Mouse (Mus musculus): ENCODE results near the gene Rps6ka6.

Rps6ka6 gene

GRCm38 (mm10) chrX:111537859-111538258 lies at the start of gene Rps6ka6:
Gene Rps6ka6 (minus strand): TSS chrX:111537959.
- no peak for DNase-seq

GRCm38 (mm10) chrX:111577044-111577443 lies 39.3 kb upstream of the Rps6ka6 start:
- no peak for DNase-seq

- DNase-seq, result no peak
These were observed 19.6 kb downstream of the Rps6ka6 start for GRCm38 (mm10) chrX:111518206-111518605.

GRCm38 (mm10) chrX:111463565-111464093 lies 74.1 kb downstream of the Rps6ka6 start:
- no peak for DNase-seq

- DNase-seq, result peak; percentile 64
These were observed 74.8 kb downstream of the Rps6ka6 start for GRCm38 (mm10) chrX:111462833-111463564.

- DNase-seq, result no peak
These were observed 75.3 kb downstream of the Rps6ka6 start for GRCm38 (mm10) chrX:111462495-111462832.

- DNase-seq, result no peak
These were observed 75.7 kb downstream of the Rps6ka6 start for GRCm38 (mm10) chrX:111462092-111462491.

- no peak for DNase-seq
These were observed 77.6 kb downstream of the Rps6ka6 start for GRCm38 (mm10) chrX:111460166-111460565.

- no peak for DNase-seq
These were observed 101.2 kb downstream of the Rps6ka6 start for GRCm38 (mm10) chrX:111436571-111436970.

- DNase-seq, result no peak
These were observed 123.0 kb downstream of the Rps6ka6 start for GRCm38 (mm10) chrX:111414775-111415174.

GRCm38 (mm10) chrX:111404816-111405215 lies 132.9 kb downstream of the Rps6ka6 start:
- no peak for DNase-seq

- DNase-seq, result no peak
These were observed 160.7 kb downstream of the Rps6ka6 start for GRCm38 (mm10) chrX:111377020-111377419.

GRCm38 (mm10) chrX:111374177-111374576 lies 163.6 kb downstream of the Rps6ka6 start:
- no peak for DNase-seq

All from thymus, postnatal 4 days (tissue).